Mouse (Mus musculus) lung, adult 18-20 months (tissue): ENCODE results near the gene Cdk5r1.
A peak's percentile ranks its signal among the peaks of the same experiment; 100 is the strongest.
"Not testable (repeated sequence)": the region's sequence is repeated elsewhere in the genome, so short reads cannot be mapped to it uniquely, and the experiment has no call there.

Experiments
- DNase-seq, 2 experiments: peaks; one replicate each; pipeline ENCODE4 v3.0.0; 2022; ENCODE audit warnings: mixed read lengths in 2 of 2

Cdk5r1 gene

GRCm38 (mm10) chr11:80476222-80477189 lies at the start of gene Cdk5r1:
Gene Cdk5r1 (plus strand): TSS chr11:80477023.
- peak; percentile 83 to 87 for DNase-seq

DNA sequence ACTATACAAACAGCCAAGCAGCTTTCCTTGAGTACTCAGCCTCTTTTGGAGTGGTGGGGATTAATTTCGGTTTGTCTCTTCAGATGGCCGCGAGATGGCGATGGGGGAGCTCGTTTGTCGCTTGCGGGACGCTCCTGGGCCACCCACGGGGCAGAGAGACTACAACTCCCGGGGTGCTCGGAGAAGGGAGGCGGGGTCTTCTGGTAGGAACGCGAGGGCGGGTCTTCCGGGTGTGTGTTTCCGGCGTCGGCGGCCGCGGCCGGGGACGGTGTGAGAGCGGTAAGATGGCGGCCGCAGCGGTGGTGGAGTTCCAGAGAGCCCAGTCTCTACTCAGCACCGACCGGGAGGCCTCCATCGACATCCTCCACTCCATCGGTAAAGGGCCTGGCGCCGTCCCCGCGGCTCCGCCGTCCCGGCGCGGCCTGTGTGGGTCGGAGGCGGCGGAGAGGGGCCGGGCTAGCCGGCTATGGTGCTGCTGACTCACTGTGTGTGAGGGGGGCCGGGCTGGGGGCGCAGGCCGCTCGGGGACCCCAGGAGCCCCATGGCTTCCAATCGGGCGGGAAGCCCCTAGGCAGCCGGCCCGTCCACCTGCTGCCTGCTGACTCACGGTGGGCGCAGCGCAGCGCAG lies 48.3 kb upstream of the Cdk5r1 start, which contains the start of gene Psmd11:
Gene Psmd11 (plus strand): TSS at position 235 of the 628 bp plus-strand sequence.
- peak; percentile 95 to 97 for DNase-seq

- peak; percentile 32 to 49 for DNase-seq
These were observed 47.8 kb upstream of the Cdk5r1 start for GRCm38 (mm10) chr11:80429009-80429475.

DNA sequence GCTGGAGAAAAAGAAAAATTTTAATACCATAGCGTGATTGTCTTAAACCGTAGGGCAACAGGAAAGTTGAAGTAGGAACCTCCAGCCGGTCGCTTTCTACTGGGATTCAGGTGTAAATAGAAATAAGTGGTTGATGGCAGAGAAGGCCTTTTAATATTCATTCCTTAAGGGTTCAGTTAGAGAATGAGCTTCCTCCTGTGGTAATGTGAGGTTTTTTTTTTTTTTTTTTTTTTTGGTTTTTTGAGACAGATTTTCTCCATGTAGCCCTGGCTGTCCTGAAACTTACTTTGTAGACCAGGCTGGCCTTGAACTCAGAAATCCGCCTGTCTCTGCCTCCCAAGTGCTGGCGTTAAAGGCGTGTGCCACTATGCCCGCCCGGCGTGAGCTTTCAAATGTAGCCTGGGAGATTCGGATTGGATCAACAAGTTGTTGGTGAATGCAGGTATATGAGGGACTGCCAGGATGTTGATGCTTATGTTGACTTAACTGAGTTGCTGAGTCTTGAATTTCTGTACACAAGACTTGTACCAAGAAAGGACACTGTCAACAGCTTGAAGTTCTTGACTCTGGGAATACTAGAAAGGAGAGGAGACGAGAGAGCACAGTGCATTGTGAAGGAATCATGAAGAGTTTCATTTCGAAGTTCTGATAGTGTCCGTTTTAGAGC lies 47.2 kb upstream of the Cdk5r1 start:
- DNase-seq: no peak

DNA sequence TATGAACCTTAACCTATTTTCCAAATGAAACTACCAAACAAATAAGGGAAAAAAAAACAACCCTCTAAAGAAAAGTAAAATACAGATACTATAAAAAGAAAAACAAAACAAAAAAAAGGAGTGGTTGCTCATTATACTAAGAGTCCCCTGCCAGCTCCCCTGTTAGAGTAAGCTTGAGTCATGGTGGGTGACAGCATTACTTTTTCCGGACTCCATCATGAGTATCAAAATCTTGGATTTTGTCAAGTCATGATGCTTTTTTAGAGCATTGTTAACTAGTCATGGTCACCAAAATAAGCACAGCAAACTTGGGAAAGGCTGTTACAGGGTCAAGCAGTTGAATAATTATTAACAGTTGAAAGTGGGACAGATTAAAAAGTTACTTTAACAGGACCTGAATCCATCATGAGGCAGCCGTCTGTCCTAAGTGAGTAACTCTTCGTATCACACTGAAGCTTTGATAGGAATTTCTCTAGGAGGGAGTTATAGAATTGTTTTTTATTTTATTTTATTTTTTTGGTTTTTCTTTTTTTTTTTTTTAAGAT lies 46.4 kb upstream of the Cdk5r1 start:
- no peak for DNase-seq

DNA sequence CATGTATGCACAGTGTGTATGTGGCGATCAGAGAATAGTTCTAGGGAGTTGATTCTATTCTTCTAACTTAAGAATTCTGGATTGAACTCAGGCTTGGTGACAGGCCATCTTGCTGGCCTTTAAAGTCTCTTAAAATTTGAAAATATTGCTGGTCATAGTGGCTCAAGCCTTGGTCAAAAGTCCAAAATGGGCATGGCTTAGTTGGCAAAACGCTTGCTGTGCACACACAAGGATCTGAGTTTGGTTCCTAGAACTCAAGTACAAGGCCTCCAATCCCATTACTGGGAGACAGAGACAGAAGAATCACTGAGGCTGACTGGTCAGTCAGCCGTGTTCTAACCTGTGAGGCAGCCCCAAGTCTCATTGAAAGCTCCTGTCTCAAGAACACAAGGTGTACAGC lies 29.9 kb upstream of the Cdk5r1 start:
- no peak for DNase-seq

- DNase-seq: no peak
These were observed 27.0 kb upstream of the Cdk5r1 start for GRCm38 (mm10) chr11:80449859-80450258.

DNA sequence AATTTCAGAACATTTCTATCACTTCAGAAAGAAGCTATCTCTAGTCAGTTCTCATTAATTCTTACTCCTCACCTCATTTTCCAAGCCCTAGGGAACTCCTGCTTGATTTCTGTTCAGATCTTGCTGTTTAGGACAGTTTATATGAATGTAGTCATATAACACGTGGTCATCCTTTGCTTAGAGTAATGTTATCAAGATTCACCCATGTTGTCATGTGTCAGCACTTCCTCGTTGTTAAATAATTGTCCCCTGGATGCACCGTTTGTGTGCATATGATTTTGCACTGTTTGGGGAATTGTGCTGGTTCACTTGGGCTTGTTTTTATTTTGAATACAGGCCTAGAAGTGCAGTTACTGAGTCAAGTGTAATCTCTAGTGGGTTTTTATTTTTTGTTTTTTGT lies 24.6 kb upstream of the Cdk5r1 start:
- no peak for DNase-seq

- DNase-seq: no peak
These were observed 23.6 kb upstream of the Cdk5r1 start for GRCm38 (mm10) chr11:80453198-80453597.

DNA sequence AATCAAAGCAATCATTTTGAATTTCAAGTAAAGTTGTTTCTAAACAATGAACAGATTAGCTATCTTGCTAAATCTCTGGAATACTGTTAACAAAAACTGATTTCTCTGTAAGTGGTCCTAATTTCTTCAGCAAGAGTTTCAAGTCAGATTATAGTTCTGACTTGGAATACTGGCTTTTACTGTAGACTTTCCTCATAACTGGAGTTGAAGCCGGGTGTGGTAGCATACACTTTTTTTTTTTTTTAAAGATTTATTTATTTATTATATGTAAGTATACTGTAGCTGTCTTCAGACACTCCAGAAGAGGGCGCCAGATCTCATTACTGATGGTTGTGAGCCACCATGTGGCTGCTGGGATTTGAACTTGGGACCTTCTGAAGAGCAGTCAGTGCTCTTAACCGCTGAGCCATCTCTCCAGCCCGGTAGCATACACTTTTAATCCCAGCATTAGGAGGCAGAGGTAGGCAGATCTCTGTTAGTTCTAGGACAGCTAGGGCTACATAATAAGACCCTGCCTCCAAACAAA lies 13.2 kb upstream of the Cdk5r1 start:
- not testable (repeated sequence) for DNase-seq

DNA sequence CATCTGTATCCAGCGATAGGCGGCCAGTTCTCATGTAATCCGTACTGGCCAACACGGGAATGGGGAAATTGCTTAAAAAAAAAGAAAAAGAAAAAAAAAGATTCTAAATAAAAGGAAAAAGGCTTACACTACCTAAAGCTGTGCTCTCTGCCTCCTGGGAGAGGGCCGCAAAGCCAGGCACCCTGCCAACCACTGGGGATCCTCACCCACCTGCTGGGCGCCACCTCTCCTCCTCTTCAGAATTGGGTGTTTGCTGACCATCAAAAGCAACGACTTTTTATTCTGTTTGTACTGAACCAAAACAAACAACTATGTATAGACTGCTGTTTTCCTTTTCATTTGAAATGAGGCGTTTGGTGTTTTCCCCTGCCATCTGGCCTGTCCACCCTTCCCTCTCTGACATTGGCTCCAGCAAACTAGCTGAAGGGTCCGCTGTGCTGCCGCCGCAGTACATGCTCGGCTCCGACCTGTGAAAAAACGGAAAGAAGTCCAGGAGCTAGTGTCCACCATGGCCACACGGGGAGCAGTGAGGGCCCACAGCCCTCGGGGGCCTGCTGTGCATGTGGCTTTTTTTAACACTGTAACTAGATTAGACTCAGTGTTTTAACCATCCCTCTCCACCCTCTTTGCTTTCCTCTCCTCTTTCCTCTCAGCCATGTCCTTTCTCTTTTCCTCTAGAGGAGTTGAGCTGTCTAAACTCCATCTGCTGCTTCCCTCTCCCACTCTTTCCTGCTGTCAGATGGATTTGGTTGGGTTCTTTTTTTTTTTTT lies 4.8 kb upstream of the Cdk5r1 start:
- no peak for DNase-seq

- peak in 1 of 2 experiments; percentile 35 for DNase-seq
These were observed 2.6 kb upstream of the Cdk5r1 start for GRCm38 (mm10) chr11:80474175-80474691.

GRCm38 (mm10) chr11:80474846-80475245 lies 2.0 kb upstream of the Cdk5r1 start:
- peak; percentile 55 to 68 for DNase-seq

DNA sequence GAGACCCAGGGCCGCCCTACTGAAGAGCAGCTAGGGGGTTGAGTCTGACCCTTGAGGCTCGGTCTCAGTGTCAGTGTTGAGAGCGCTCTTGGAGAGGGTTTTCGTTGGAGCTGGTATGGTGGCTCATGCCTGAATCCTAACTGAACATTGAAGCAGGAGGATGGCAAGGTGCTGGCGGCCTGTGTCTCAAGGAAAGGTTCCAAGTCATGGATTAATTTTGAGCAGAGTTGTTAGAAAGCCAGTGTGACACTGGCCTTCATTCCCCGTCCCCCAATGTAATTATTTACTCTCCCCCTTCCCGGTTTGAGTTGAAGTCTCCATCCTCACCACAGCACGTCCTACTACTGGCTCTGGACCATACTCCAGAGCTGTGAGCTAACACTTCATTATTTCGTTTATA lies 1.3 kb upstream of the Cdk5r1 start:
- DNase-seq: no peak

DNA sequence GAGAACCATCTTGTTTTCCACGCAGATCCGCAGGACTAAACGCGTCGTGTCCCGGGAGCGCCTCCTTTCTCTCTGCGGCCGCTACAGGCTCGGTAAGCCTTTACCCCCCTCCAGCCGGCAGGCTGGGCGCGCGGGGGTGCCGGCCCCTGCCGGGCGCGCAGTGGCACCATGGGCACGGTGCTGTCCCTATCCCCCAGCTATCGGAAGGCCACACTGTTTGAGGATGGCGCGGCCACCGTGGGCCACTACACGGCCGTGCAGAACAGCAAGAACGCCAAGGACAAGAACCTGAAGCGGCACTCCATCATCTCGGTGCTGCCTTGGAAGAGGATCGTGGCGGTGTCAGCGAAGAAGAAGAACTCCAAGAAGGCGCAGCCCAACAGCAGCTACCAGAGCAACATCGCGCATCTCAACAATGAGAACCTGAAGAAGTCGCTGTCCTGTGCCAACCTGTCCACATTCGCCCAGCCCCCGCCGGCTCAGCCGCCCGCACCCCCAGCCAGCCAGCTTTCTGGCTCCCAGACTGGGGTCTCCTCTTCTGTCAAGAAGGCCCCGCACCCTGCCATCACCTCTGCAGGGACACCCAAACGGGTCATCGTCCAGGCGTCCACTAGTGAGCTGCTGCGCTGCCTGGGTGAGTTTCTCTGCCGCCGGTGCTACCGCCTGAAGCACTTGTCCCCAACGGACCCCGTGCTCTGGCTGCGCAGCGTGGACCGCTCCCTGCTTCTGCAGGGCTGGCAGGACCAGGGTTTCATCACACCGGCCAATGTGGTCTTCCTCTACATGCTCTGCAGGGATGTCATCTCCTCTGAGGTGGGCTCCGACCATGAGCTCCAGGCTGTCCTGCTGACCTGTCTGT lies 747 bp downstream of the Cdk5r1 start:
- DNase-seq: no peak

DNA sequence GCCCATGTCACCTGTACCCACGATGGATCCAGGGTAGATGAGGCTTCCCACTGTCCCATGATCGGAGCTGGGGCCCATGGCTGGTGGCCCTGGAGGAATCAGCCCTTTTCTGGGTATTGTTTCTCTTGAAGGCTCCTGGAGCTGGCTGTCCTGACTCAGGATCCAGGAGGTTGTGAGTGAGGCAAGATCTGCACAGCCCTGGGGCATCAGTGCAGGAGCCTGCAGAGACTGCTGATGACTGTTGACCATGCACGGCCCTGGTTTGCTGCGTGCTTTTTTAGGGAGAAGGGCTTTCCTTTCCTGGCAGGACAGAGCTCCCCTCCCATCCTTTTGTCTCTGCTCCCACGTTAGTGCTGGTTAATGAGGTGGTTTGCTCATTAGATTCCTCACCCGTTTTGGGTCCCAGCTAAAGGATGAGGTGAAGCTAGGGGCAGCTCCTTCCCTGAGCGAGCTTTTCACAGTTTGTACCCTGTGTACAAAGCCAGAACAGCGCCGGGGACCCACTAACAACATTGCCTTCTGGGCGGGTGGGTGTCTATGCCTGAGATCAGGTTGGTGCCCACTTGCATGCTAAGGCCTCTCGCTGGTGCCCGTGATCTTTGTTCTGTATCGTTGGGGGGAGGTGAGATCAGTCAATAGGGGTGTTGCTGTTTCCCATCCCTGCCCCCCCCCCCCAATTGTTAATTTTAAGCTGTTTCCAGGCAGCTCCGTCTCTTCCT lies 2.0 kb downstream of the Cdk5r1 start:
- no peak for DNase-seq

DNA sequence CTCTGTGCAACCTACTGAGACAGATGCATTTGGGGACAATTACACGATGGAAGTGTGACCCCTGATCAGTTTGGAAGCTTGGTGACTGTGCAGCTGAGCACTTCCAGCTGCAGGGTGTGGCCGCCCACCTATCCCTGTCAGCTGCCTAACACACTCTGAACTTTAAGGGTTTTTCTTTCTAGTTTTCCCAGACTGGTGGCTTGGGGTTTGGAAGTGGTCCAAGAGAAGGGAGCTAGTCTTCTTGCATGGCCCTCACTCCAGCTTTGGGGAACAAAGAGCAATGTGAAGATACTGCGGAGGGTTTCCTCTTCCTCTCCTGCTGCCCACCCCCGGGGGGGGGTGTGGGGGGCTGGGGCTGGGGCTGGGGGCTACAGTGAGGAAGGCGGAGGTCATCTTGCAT lies 2.6 kb downstream of the Cdk5r1 start:
- DNase-seq: no peak

- DNase-seq: no peak
These were observed 3.4 kb downstream of the Cdk5r1 start for GRCm38 (mm10) chr11:80479906-80480866.
